38 mouse cellular contexts compared by ENCODE assay signal in the genomic region with DNA sequence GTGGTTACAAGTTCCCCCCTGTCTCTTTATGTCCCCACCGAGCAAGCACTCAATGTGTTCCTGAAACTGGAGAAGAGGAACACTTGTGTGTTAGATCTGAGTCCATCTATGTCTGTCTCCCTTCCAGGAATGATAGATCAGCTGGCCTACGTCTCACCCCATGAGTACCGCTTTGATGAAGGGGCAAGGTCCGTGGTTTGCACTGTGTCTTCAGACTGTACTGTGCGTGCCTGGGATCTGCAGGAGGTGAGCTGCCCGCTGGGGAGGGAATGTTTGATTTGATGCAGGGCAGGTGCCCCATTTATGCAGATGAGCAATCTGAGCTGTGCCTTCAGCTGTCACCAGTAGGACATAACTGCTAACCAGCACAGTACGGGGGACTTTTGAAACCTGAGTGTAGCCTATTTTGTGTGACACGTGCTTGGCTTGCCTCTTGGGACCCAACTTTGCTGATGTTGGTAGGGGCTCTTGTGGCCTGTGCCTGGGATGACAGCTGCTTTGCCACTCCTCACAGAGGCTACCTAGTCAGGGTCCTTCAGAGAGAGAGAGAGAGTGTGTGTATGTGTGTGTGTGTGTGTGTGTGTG. TPM values are rescaled to one million over a fixed set of nuclear protein-coding genes. Genes with fewer than 3 reads are reported as not detected.
A peak's percentile ranks its signal among the peaks of the same experiment; 100 is the strongest.
DNase-seq lines count a peak whose midpoint lies in the region; ATAC-seq lines count a peak whose summit lies in the region.
"Had no signal": no experiment of that assay in that cellular context is flagged by ENCODE, and none has a peak within 500 bp of the region (broad histone marks: within the 10 kb centered on the region; RNA-seq: fewer than 3 reads in every experiment).

No protein-coding gene starts in this region.

- peaks cover 4% of the 10 kb centered on the region for H3K4me1 ChIP-seq in limb, embryonic 13.5 days
- peaks cover 21% of the 10 kb centered on the region for H3K4me1 ChIP-seq in limb, embryonic 10.5 days
- peaks cover 1% of the 10 kb centered on the region for H3K4me1 ChIP-seq in forebrain, embryonic 13.5 days
- H3K4me1 ChIP-seq in neural tube, embryonic 15.5 days = peaks cover 4% of the 10 kb centered on the region
- H3K4me1 ChIP-seq in midbrain, embryonic 15.5 days = peaks cover 4% of the 10 kb centered on the region

- H3K9me3 ChIP-seq in limb, embryonic 13.5 days = no peaks in the 10 kb centered on the region
- no peaks in the 10 kb centered on the region for H3K9me3 ChIP-seq in limb, embryonic 10.5 days (replicated peaks)
- H3K9me3 ChIP-seq in forebrain, embryonic 13.5 days (replicated peaks) = no peaks in the 10 kb centered on the region
- no peaks in the 10 kb centered on the region for H3K9me3 ChIP-seq in neural tube, embryonic 15.5 days (replicated peaks)
- H3K9me3 ChIP-seq in midbrain, embryonic 15.5 days = no peaks in the 10 kb centered on the region
- H3K9me3 ChIP-seq: embryonic facial prominence, embryonic 13.5 days; hindbrain, embryonic 13.5 days; lung, embryonic 15.5 days; neural tube, embryonic 13.5 days had no signal

- no peak overlapping the region for H3K4me2 ChIP-seq in limb, embryonic 13.5 days (replicated peaks)
- H3K4me2 ChIP-seq in forebrain, embryonic 13.5 days = no peak overlapping the region
- H3K4me2 ChIP-seq in neural tube, embryonic 15.5 days = no peak overlapping the region
- no peak overlapping the region for H3K4me2 ChIP-seq in midbrain, embryonic 15.5 days
- H3K4me2 ChIP-seq: embryonic facial prominence, embryonic 13.5 days; heart, embryonic 11.5 days; hindbrain, embryonic 13.5 days; liver, embryonic 11.5 days; lung, embryonic 15.5 days; midbrain, embryonic 11.5 days; neural tube, embryonic 13.5 days had no signal

- peaks cover 85% of the 10 kb centered on the region for H3K36me3 ChIP-seq in limb, embryonic 13.5 days
- H3K36me3 ChIP-seq in limb, embryonic 10.5 days = peaks cover 85% of the 10 kb centered on the region
- peaks cover 74% of the 10 kb centered on the region for H3K36me3 ChIP-seq in forebrain, embryonic 13.5 days (ENCODE audit: poor library complexity, severe bottlenecking)
- peaks cover 76% of the 10 kb centered on the region for H3K36me3 ChIP-seq in neural tube, embryonic 15.5 days
- peaks cover 54% of the 10 kb centered on the region for H3K36me3 ChIP-seq in midbrain, embryonic 15.5 days (replicated peaks)
- H3K36me3 ChIP-seq: G1E had no signal

- no peak overlapping the region for H3K9ac ChIP-seq in limb, embryonic 13.5 days
- H3K9ac ChIP-seq in forebrain, embryonic 13.5 days = no peak overlapping the region
- no peak overlapping the region for H3K9ac ChIP-seq in neural tube, embryonic 15.5 days (replicated peaks)
- H3K9ac ChIP-seq in midbrain, embryonic 15.5 days = no peak overlapping the region
- H3K9ac ChIP-seq: embryonic facial prominence, embryonic 13.5 days; forebrain, postnatal 0 days; hindbrain, embryonic 13.5 days; lung, embryonic 15.5 days; neural tube, embryonic 13.5 days had no signal

- peak; percentile 60 for ATAC-seq in limb, embryonic 13.5 days (ENCODE audit: low FRiP score, low read depth)
- no peak for ATAC-seq in forebrain, embryonic 13.5 days
- ATAC-seq in neural tube, embryonic 15.5 days (ENCODE audit: low FRiP score) = no peak
- no peak for ATAC-seq in midbrain, embryonic 15.5 days (replicated peaks)
- ATAC-seq: forebrain, postnatal 0 days; inflammation-experienced regulatory T-cells, adult 6 months had no signal

- no peak overlapping the region for H3K4me3 ChIP-seq in limb, embryonic 13.5 days
- no peak overlapping the region for H3K4me3 ChIP-seq in limb, embryonic 10.5 days
- no peak overlapping the region for H3K4me3 ChIP-seq in forebrain, embryonic 13.5 days
- H3K4me3 ChIP-seq in neural tube, embryonic 15.5 days (replicated peaks) = no peak overlapping the region
- H3K4me3 ChIP-seq in midbrain, embryonic 15.5 days = no peak overlapping the region
- H3K4me3 ChIP-seq: embryonic facial prominence, embryonic 13.5 days; erythroblast, embryonic 14.5 days; hindbrain, embryonic 13.5 days; layer of hippocampus, adult 2 months; lung, embryonic 15.5 days; neural tube, embryonic 13.5 days had no signal

- no peaks in the 10 kb centered on the region for H3K27me3 ChIP-seq in limb, embryonic 13.5 days
- H3K27me3 ChIP-seq in limb, embryonic 10.5 days (ENCODE audit: low read depth, poor library complexity, severe bottlenecking) = no peaks in the 10 kb centered on the region
- no peaks in the 10 kb centered on the region for H3K27me3 ChIP-seq in forebrain, embryonic 13.5 days
- no peaks in the 10 kb centered on the region for H3K27me3 ChIP-seq in neural tube, embryonic 15.5 days (replicated peaks)
- H3K27me3 ChIP-seq in midbrain, embryonic 15.5 days (replicated peaks) = no peaks in the 10 kb centered on the region
- H3K27me3 ChIP-seq: embryonic facial prominence, embryonic 13.5 days; hindbrain, embryonic 13.5 days; lung, embryonic 15.5 days; neural tube, embryonic 13.5 days had no signal

- peak; percentile 27 for DNase-seq in gastrocnemius, adult 18-20 months (ENCODE audit: low spot score)
- no peak for DNase-seq in gastrocnemius, postnatal 10 days
- DNase-seq in limb, embryonic 10.5 days (ENCODE audit: low spot score) = no peak
- peak; percentile 10 for DNase-seq in kidney, postnatal 14 days
- DNase-seq: adrenal gland, adult 8-10 months; cerebellum, adult 8-10 months; cerebellum, postnatal 36 days; forebrain, postnatal 0 days; gastrocnemius, postnatal 36 days; heart, adult 18-20 months; heart, postnatal 36 days; lung, postnatal 36 days had no signal

- 85% methylated on average over 8 of the region's 8 CpGs for WGBS in limb, embryonic 13.5 days
- WGBS in limb, embryonic 10.5 days = 84% methylated on average over 8 of the region's 8 CpGs
- 93% methylated on average over 8 of the region's 8 CpGs for WGBS in forebrain, embryonic 13.5 days
- WGBS in neural tube, embryonic 15.5 days = 89% methylated on average over 8 of the region's 8 CpGs
- 94% methylated on average over 8 of the region's 8 CpGs for WGBS in midbrain, embryonic 15.5 days

- no peak overlapping the region for H3K27ac ChIP-seq in limb, embryonic 13.5 days
- no peak overlapping the region for H3K27ac ChIP-seq in limb, embryonic 10.5 days
- no peak overlapping the region for H3K27ac ChIP-seq in forebrain, embryonic 13.5 days
- H3K27ac ChIP-seq in neural tube, embryonic 15.5 days (replicated peaks) = no peak overlapping the region
- H3K27ac ChIP-seq in midbrain, embryonic 15.5 days = no peak overlapping the region
- H3K27ac ChIP-seq: embryonic facial prominence, embryonic 13.5 days; hindbrain, embryonic 13.5 days; layer of hippocampus, adult 2 months; lung, embryonic 15.5 days; neural tube, embryonic 13.5 days had no signal

RNA-seq across cellular contexts. Expression of a gene that starts 6.1 kb away (rescaled TPM):
- total RNA-seq in gastrocnemius, adult 18-20 months (2021) = 1 to 10 TPM; 3.8 to 5.2 TPM
- 10 to 100 TPM; 11.3 to 11.4 TPM for total RNA-seq in gastrocnemius, postnatal 10 days (2021)
- polyA plus RNA-seq in limb, embryonic 13.5 days (2015; fragmentation: Nextera tagmentation; extraction: Ambion mirVana) = 36.2 and 36.3 TPM in 2 replicates
- polyA plus RNA-seq in limb, embryonic 10.5 days (2016; fragmentation: Nextera tagmentation; extraction: Ambion mirVana) = 26.1 and 33.7 TPM in 2 replicates
- polyA plus RNA-seq in forebrain, embryonic 13.5 days (2015; fragmentation: Nextera tagmentation; extraction: Ambion mirVana) = 25.1 and 30.3 TPM in 2 replicates
- 30.8 and 36.5 TPM in 2 replicates for polyA plus RNA-seq in neural tube, embryonic 15.5 days (2015; fragmentation: Nextera tagmentation; extraction: Ambion mirVana)
- polyA plus RNA-seq in midbrain, embryonic 15.5 days (2015; fragmentation: Nextera tagmentation; extraction: Ambion mirVana) = 36.2 and 42.1 TPM in 2 replicates
- polyA plus RNA-seq: erythroblast, embryonic 14.5 days; G1E had no signal

RNA-seq across cellular contexts. Expression of a gene that starts 20.0 kb away (rescaled TPM):
- not detected for total RNA-seq in gastrocnemius, adult 18-20 months (2021)
- not detected for total RNA-seq in gastrocnemius, postnatal 10 days (2021)
- not detected in 2 replicates for polyA plus RNA-seq in limb, embryonic 13.5 days (2015; fragmentation: Nextera tagmentation; extraction: Ambion mirVana)
- not detected in 2 replicates for polyA plus RNA-seq in limb, embryonic 10.5 days (2016; fragmentation: Nextera tagmentation; extraction: Ambion mirVana)
- polyA plus RNA-seq in forebrain, embryonic 13.5 days (2015; fragmentation: Nextera tagmentation; extraction: Ambion mirVana) = not detected in 2 replicates
- polyA plus RNA-seq in neural tube, embryonic 15.5 days (2015; fragmentation: Nextera tagmentation; extraction: Ambion mirVana) = not detected in 2 replicates
- polyA plus RNA-seq in midbrain, embryonic 15.5 days (2015; fragmentation: Nextera tagmentation; extraction: Ambion mirVana) = not detected in 2 replicates
- total RNA-seq: adrenal gland, adult 8-10 months; adrenal gland, postnatal 4 days; forebrain, postnatal 0 days; G1E; gastrocnemius, postnatal 36 days; heart, adult 18-20 months; heart, postnatal 36 days; layer of hippocampus, adult 2 months; layer of hippocampus, postnatal 25 days; left cerebral cortex, adult 8-10 months; left cerebral cortex, postnatal 36 days; megakaryocyte, adult 5-6 weeks had no signal
- polyA plus RNA-seq: embryonic facial prominence, embryonic 13.5 days; erythroblast, embryonic 14.5 days; forebrain, embryonic 11.5 days; forebrain, postnatal 0 days; G1E; heart, embryonic 11.5 days; heart, embryonic 16.5 days; hindbrain, embryonic 13.5 days; inflammation-experienced regulatory T-cells, adult 6 months; liver, embryonic 11.5 days; liver, embryonic 16.5 days; lung, embryonic 15.5 days; midbrain, embryonic 11.5 days; neural tube, embryonic 13.5 days; small intestine, adult 2 months; stomach, embryonic 14.5 days; thymus, postnatal 0 days had no signal

RNA-seq across cellular contexts. Expression of a gene that starts 43.4 kb away (rescaled TPM):
- not detected for total RNA-seq in gastrocnemius, adult 18-20 months (2021)
- total RNA-seq in gastrocnemius, postnatal 10 days (2021) = not detected
- not detected in 2 replicates for polyA plus RNA-seq in limb, embryonic 13.5 days (2015; fragmentation: Nextera tagmentation; extraction: Ambion mirVana)
- not detected in 2 replicates for polyA plus RNA-seq in limb, embryonic 10.5 days (2016; fragmentation: Nextera tagmentation; extraction: Ambion mirVana)
- not detected in 2 replicates for polyA plus RNA-seq in forebrain, embryonic 13.5 days (2015; fragmentation: Nextera tagmentation; extraction: Ambion mirVana)
- polyA plus RNA-seq in neural tube, embryonic 15.5 days (2015; fragmentation: Nextera tagmentation; extraction: Ambion mirVana) = not detected in 2 replicates
- not detected in 2 replicates for polyA plus RNA-seq in midbrain, embryonic 15.5 days (2015; fragmentation: Nextera tagmentation; extraction: Ambion mirVana)
- total RNA-seq: adrenal gland, adult 8-10 months; adrenal gland, postnatal 4 days; forebrain, postnatal 0 days; G1E; gastrocnemius, postnatal 36 days; heart, adult 18-20 months; heart, postnatal 36 days; layer of hippocampus, adult 2 months; layer of hippocampus, postnatal 25 days; left cerebral cortex, adult 8-10 months; left cerebral cortex, postnatal 36 days; megakaryocyte, adult 5-6 weeks had no signal
- polyA plus RNA-seq: embryonic facial prominence, embryonic 13.5 days; erythroblast, embryonic 14.5 days; forebrain, embryonic 11.5 days; forebrain, postnatal 0 days; G1E; heart, embryonic 11.5 days; heart, embryonic 16.5 days; hindbrain, embryonic 13.5 days; inflammation-experienced regulatory T-cells, adult 6 months; liver, embryonic 11.5 days; liver, embryonic 16.5 days; lung, embryonic 15.5 days; midbrain, embryonic 11.5 days; neural tube, embryonic 13.5 days; small intestine, adult 2 months; stomach, embryonic 14.5 days; thymus, postnatal 0 days had no signal

Comparison
In these comparisons a context has a peak if more than half of its experiments do, and no peak if none do; other contexts are left out.
1. DNase-seq: peak in gastrocnemius, adult 18-20 months (single experiment) and kidney, postnatal 14 days (single experiment); none in gastrocnemius, postnatal 10 days (single experiment) and limb, embryonic 10.5 days (single experiment).